Mouse (Mus musculus) stomach, postnatal 0 days (tissue): ENCODE measurements at regions not wholly inside any gene's neighbourhood (a gene's known extent, or its start where the extent isn't known, plus 50 kb on each side); places are given as distances from the start of the nearest gene placed in this dataset.
A peak's percentile ranks its signal among the peaks of the same experiment; 100 is the strongest.

ENCODE experiments used
- ATAC-seq: fragments of 200-750 bp; cut with Nextera tagmentation; 2 replicates; pipeline ENCODE4 v1.8.0; 2017; ENCODE audit not compliant: low FRiP score, low TSS enrichment
- DNase-seq: peaks from one replicate; pipeline ENCODE4 v3.0.0-alpha.2; 2016; ENCODE audit warnings: low spot score
- H3K27ac ChIP-seq: fragments of 300-500 bp; sonication (generic); replicated peaks from 2 replicates; pipeline ENCODE4 v1.5.1; 2014; ENCODE audit warnings: mild to moderate bottlenecking, control low read depth
- H3K27me3 ChIP-seq: fragments of 300-500 bp; sonication (generic); 2 replicates; pipeline ENCODE4 v1.6.1; 2014; ENCODE audit warnings: low read length; ENCODE audit not compliant: control insufficient read depth, insufficient read depth
- H3K36me3 ChIP-seq: fragments of 300-500 bp; sonication (generic); 2 replicates; pipeline ENCODE4 v1.6.1; 2014; ENCODE audit warnings: low read length, mixed read lengths; ENCODE audit not compliant: control insufficient read depth, insufficient read depth
- H3K4me1 ChIP-seq: fragments of 300-500 bp; sonication (generic); replicated peaks from 2 replicates; pipeline ENCODE4 v1.6.1; 2014; ENCODE audit warnings: antibody characterized with exemption; ENCODE audit not compliant: control insufficient read depth, insufficient read depth
- H3K4me2 ChIP-seq: fragments of 300-500 bp; sonication (generic); replicated peaks from 2 replicates; pipeline ENCODE4 v1.6.1; 2014; ENCODE audit warnings: low read depth, mild to moderate bottlenecking, control low read depth, moderate library complexity
- H3K4me3 ChIP-seq: fragments of 300-500 bp; sonication (generic); 2 replicates; pipeline ENCODE4 v1.5.1; 2014; ENCODE audit warnings: low read depth, low read length, control low read depth
- H3K9ac ChIP-seq: fragments of 300-500 bp; sonication (generic); 2 replicates; pipeline ENCODE4 v1.6.1; 2014; ENCODE audit warnings: mild to moderate bottlenecking, low read length, control low read depth, mixed read lengths
- H3K9me3 ChIP-seq: fragments of 300-500 bp; sonication (generic); 2 replicates; pipeline ENCODE4 v1.6.1; 2016; ENCODE audit warnings: low read length; ENCODE audit not compliant: control insufficient read depth
- CTCF ChIP-seq: IDR thresholded peaks from 2 replicates; pipeline ENCODE4 v1.5.1; 2016; ENCODE audit warnings: antibody characterized with exemption, low read depth, mild to moderate bottlenecking, moderate library complexity
- EP300 ChIP-seq: optimal IDR thresholded peaks from 2 replicates; pipeline ENCODE3; 2016; ENCODE audit warnings: antibody characterized with exemption
- WGBS: fragments of 180-500 bp; shearing (Covaris S2); extraction: QIAGEN DNeasy Blood & Tissue Kit; methylation state at CpG from one replicate; pipeline ENCODE4 v1.1.7; 2014; 5-methylcytosine and 5-hydroxymethylcytosine counted together

DNA sequence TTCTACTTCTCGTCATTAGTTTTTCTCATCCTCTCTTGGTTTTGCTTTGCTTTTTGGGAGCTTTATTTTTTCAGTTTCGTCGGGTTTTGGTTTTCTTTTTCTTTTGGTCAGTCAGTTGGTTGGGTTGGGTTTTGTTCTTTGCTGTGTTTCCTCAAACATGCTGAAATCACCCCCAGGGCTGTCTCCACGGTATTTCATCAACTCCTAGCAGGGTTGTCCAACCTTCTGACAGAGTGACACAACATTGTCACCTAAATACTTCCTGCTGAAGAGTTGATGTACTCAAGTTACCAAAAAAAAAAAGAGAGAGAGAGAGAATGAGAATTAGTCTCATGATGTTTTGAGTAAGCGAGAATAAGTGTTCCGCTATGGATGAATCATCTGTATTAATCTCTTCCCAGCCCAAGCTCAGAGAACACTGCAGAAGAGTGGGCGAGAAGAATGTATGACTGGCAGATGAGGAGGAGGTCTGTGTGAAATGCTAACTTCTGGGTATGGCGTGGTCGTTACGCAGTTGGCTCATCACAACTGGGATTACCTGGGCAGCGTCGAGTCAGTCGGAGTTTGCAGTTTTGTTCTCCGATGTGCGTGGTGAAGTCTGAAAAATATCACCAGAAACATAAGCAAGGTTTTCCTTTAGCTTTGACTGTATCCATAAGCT is 130.5 kb upstream of the Pmfbp1 start:
- no peak for DNase-seq
- no peak for ATAC-seq
- Histone ChIP-seq H3K27ac (no peak overlapping the region), H3K4me2 (no peak overlapping the region), H3K27me3 (no peaks in the 10 kb centered on the region), H3K4me3 (no peak overlapping the region), H3K36me3 (no peaks in the 10 kb centered on the region), H3K4me1 (no peaks in the 10 kb centered on the region), H3K9ac (no peak overlapping the region), H3K9me3 (no peaks in the 10 kb centered on the region)
- WGBS = 90% methylated on average over 15 of the region's 15 CpGs
- TF ChIP-seq CTCF (no peak), EP300 (no peak)

DNA sequence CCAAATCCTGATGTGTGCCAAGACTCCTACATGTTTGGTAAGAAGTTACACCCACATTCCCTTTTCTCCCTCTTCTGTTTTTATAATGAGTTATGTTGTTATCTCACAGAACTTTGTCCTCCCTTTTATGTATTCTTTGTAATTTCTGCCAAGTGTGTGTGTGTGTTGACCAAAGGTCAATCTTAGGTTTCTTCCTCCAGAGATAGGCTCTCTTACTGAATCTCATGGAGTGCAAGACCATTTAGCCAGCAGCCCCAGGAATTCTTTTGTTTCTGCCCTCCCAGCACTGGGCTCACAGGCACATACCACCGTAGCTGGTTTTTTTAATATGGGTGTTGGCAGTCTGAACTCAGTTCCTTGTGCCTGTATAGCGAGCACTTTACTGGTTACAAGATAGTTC is 119.8 kb upstream of the Pmfbp1 start:
- no peak overlapping the region for H3K27ac ChIP-seq
- H3K9me3 ChIP-seq = no peaks in the 10 kb centered on the region
- ATAC-seq (peak; percentile 82), DNase-seq (peak; percentile 26)
- no peaks in the 10 kb centered on the region for H3K4me1 ChIP-seq
- no peak overlapping the region for H3K4me3 ChIP-seq
- H3K4me2 ChIP-seq = no peak overlapping the region
- no peaks in the 10 kb centered on the region for H3K36me3 ChIP-seq
- H3K27me3 ChIP-seq = no peaks in the 10 kb centered on the region
- TF ChIP-seq EP300 = no peak
- H3K9ac ChIP-seq = no peak overlapping the region
- 57% methylated on average over 2 of the region's 2 CpGs for WGBS

GRCm38 (mm10) chr8:109384881-109385280 is 108.9 kb upstream of the Pmfbp1 start:
- TF ChIP-seq EP300 = no peak
- no peak for TF ChIP-seq CTCF
- H3K4me3 ChIP-seq = no peak overlapping the region
- H3K27me3 ChIP-seq = no peaks in the 10 kb centered on the region
- H3K4me2 ChIP-seq = no peak overlapping the region
- no peaks in the 10 kb centered on the region for H3K4me1 ChIP-seq
- no peaks in the 10 kb centered on the region for H3K9me3 ChIP-seq
- WGBS = 90% methylated on average over 3 of the region's 3 CpGs
- H3K27ac ChIP-seq = no peak overlapping the region
- ATAC-seq = no peak
- H3K36me3 ChIP-seq = no peaks in the 10 kb centered on the region
- H3K9ac ChIP-seq = no peak overlapping the region
- DNase-seq = no peak

DNA sequence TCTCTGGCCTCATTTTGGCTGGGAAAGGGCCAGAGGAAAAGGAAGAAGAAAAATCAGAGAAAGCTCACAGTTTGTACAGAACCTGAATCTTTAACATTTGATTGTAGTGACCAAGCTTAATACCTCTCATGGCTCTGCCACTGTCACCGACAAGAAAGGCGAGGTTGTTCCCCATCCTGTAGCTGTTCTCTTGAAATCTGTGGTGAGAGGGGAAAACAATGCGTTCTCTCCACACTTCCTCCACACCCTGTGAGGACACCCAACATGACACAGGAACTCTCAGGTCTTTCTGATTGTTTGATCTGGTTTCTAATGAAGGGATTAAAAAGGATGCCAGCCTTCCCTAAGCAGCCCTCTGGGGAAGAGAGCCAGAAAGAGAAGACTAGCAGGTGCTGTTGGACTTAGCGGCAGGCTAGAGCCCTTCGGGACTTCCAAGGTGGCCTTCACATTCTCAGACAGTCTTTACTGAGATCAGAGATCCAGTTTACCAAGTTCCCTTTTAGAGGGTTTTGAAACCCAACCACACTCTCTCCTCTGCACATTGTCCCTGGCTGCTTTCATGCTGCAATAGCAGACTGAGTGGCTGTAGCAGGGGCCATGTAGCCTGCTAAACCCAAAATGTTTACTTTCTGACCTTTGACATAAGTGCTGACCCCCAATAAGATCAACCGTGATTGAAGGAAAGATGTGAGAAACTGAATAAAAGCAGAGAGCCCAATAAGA is 98.5 kb upstream of the Pmfbp1 start:
- H3K27me3 ChIP-seq = no peaks in the 10 kb centered on the region
- WGBS = 70% methylated on average over 6 of the region's 6 CpGs
- TF ChIP-seq EP300 (no peak), CTCF (no peak)
- no peak overlapping the region for H3K27ac ChIP-seq
- H3K4me2 ChIP-seq = no peak overlapping the region
- ATAC-seq (no peak), DNase-seq (no peak)
- no peaks in the 10 kb centered on the region for H3K4me1 ChIP-seq
- H3K4me3 ChIP-seq = no peak overlapping the region
- H3K36me3 ChIP-seq = no peaks in the 10 kb centered on the region
- H3K9me3 ChIP-seq = no peaks in the 10 kb centered on the region
- H3K9ac ChIP-seq = no peak overlapping the region

DNA sequence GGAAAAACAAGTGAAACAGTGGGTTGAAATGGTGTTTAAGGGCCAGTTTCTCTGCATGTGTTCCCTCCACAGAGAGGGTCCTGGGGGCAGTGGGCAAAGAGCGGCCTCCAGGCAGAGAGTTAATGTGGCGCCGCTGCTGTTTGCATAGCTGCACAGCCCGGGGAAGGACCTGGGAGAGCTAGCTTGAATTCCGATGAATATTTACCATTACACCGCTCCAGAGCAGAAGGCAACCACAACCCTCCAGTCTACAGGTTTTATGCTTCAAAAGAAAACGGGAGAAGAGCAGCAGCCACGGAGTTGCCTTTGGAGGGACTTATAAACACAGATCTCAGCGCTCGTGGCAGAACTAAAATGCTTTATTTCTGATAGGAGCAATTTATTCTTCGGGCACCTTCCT is 94.2 kb upstream of the Pmfbp1 start:
- peak; percentile 18 for DNase-seq
- H3K4me1 ChIP-seq = no peaks in the 10 kb centered on the region

GRCm38 (mm10) chr8:109400192-109400591 is 93.6 kb upstream of the Pmfbp1 start:
- ATAC-seq (no peak), DNase-seq (no peak)
- no peak overlapping the region for H3K4me3 ChIP-seq
- no peaks in the 10 kb centered on the region for H3K4me1 ChIP-seq
- H3K36me3 ChIP-seq = no peaks in the 10 kb centered on the region
- no peak overlapping the region for H3K9ac ChIP-seq
- no peak overlapping the region for H3K27ac ChIP-seq
- H3K9me3 ChIP-seq = no peaks in the 10 kb centered on the region
- TF ChIP-seq EP300 = no peak
- TF ChIP-seq CTCF = no peak
- H3K4me2 ChIP-seq = no peak overlapping the region
- no peaks in the 10 kb centered on the region for H3K27me3 ChIP-seq
- whole genome bisulfite sequencing = 82% methylated on average over 5 of the region's 5 CpGs

More for the DNA sequence above, 94.2 kb upstream of the Pmfbp1 start:
- H3K4me2 ChIP-seq = no peak overlapping the region
- no peaks in the 10 kb centered on the region for H3K9me3 ChIP-seq
- TF ChIP-seq CTCF (no peak), EP300 (no peak)
- no peaks in the 10 kb centered on the region for H3K27me3 ChIP-seq
- H3K9ac ChIP-seq = no peak overlapping the region
- no peak overlapping the region for H3K4me3 ChIP-seq
- ATAC-seq = no peak
- no peak overlapping the region for H3K27ac ChIP-seq
- H3K36me3 ChIP-seq = no peaks in the 10 kb centered on the region
- WGBS = 37% methylated on average over 11 of the region's 11 CpGs
